Mouse (Mus musculus): ENCODE results near the gene Txndc11. TPM values are rescaled to one million over a fixed set of nuclear protein-coding genes. Genes with fewer than 3 reads are reported as not detected.

The Txndc11 gene
- polyA plus RNA-seq, 1 experiment from 2014 or later: 30.8 TPM

DNA sequence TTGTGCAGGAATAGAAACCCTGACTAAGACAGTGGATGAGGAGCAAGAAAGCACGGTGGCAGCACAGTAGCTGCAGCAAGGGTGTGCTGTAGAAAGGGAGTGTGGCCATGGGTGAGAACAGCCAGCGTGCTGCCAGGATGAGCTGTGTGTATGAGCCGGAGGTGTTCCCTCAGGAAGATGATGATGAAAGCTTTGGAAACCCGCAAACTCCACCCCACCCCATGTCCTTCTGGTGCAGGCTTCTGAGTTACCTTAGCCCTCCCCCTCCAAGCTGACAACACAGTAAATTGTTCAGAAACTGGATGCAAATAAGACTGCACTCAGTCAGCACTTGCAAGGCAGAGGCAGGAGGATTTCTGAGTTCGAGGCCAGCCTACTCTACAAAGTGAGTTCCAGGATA is 91.2 kb downstream of the Txndc11 start:
- H3K27me3 ChIP-seq (ENCODE audit: control insufficient read depth, insufficient read depth, low read depth, low read length): no peaks in the 10 kb centered on the region
- no peak overlapping the region for H3K9ac ChIP-seq (ENCODE audit: low read length)
- H3K4me2 ChIP-seq (ENCODE audit: low read depth, low read length): no peak overlapping the region
- WGBS: 76% methylated on average over 5 of the region's 5 CpGs
- H3K4me1 ChIP-seq (replicated peaks; ENCODE audit: control insufficient read depth, insufficient read depth, low read length): 0 out of 2 replicates have a peak, but pooled peaks cover 2% of the 10 kb centered on the region
- no peak overlapping the region for H3K27ac ChIP-seq (ENCODE audit: low read length)
- no peak overlapping the region for H3K4me3 ChIP-seq (ENCODE audit: low read length)
- no peaks in the 10 kb centered on the region for H3K9me3 ChIP-seq (ENCODE audit: control insufficient read depth, low read length)
- ATAC-seq (ENCODE audit: low read depth): no peak
- no peaks in the 10 kb centered on the region for H3K36me3 ChIP-seq (ENCODE audit: control insufficient read depth, insufficient read depth, low read length)

GRCm38 (mm10) chr16:11040603-11041002 is 93.8 kb downstream of the Txndc11 start:
- Histone ChIP-seq H3K27me3 (ENCODE audit: control insufficient read depth, insufficient read depth, low read depth, low read length) (no peaks in the 10 kb centered on the region), H3K4me2 (ENCODE audit: low read depth, low read length) (no peak overlapping the region), H3K4me3 (ENCODE audit: low read length) (no peak overlapping the region), H3K9me3 (ENCODE audit: control insufficient read depth, low read length) (no peaks in the 10 kb centered on the region), H3K4me1 (replicated peaks; ENCODE audit: control insufficient read depth, insufficient read depth, low read length) (no peaks in the 10 kb centered on the region), H3K9ac (ENCODE audit: low read length) (no peak overlapping the region), H3K27ac (ENCODE audit: low read length) (no peak overlapping the region), H3K36me3 (ENCODE audit: control insufficient read depth, insufficient read depth, low read length) (no peaks in the 10 kb centered on the region)
- WGBS: 49% methylated on average over 2 of the region's 2 CpGs
- no peak for ATAC-seq (ENCODE audit: low read depth)

- Histone ChIP-seq H3K9me3 (ENCODE audit: control insufficient read depth, low read length) (no peaks in the 10 kb centered on the region), H3K36me3 (ENCODE audit: control insufficient read depth, insufficient read depth, low read length) (no peaks in the 10 kb centered on the region), H3K27ac (ENCODE audit: low read length) (no peak overlapping the region), H3K27me3 (ENCODE audit: control insufficient read depth, insufficient read depth, low read depth, low read length) (no peaks in the 10 kb centered on the region), H3K4me1 (replicated peaks; ENCODE audit: control insufficient read depth, insufficient read depth, low read length) (no peaks in the 10 kb centered on the region), H3K4me3 (ENCODE audit: low read length) (no peak overlapping the region), H3K9ac (ENCODE audit: low read length) (no peak overlapping the region), H3K4me2 (ENCODE audit: low read depth, low read length) (no peak overlapping the region)
- ATAC-seq (ENCODE audit: low read depth): peak; percentile 81
- 24% methylated on average over 15 of the region's 15 CpGs for WGBS
Observed at GRCm38 (mm10) chr16:11035790-11036431, 98.5 kb downstream of the Txndc11 start.

DNA sequence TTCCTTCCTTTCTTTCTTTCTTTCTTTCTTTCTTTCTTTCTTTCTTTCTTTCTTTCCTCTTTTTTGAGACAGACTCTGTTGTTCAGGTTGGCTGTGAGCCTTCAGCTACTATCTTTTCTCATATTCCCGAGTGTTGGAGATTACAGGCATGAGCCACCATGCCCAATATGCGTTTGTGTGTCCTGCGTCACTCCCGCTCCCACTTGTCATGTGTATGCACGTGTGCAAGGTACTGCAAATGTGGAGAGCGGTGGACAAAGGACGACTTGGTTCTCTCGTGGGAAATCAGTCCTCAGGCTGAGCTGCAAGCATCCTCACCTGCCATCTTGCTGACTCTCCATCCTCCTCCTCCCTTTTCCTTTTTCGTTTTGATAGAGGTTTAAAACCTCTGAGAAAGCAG is 99.2 kb downstream of the Txndc11 start:
- H3K4me3 ChIP-seq (ENCODE audit: low read length): no peak overlapping the region
- H3K36me3 ChIP-seq (ENCODE audit: control insufficient read depth, insufficient read depth, low read length): no peaks in the 10 kb centered on the region
- no peaks in the 10 kb centered on the region for H3K4me1 ChIP-seq (replicated peaks; ENCODE audit: control insufficient read depth, insufficient read depth, low read length)
- H3K9me3 ChIP-seq (ENCODE audit: control insufficient read depth, low read length): no peaks in the 10 kb centered on the region
- H3K4me2 ChIP-seq (ENCODE audit: low read depth, low read length): no peak overlapping the region
- H3K27me3 ChIP-seq (ENCODE audit: control insufficient read depth, insufficient read depth, low read depth, low read length): no peaks in the 10 kb centered on the region
- no peak for ATAC-seq (ENCODE audit: low read depth)
- WGBS: 79% methylated on average over 9 of the region's 9 CpGs
- no peak overlapping the region for H3K9ac ChIP-seq (ENCODE audit: low read length)
- no peak overlapping the region for H3K27ac ChIP-seq (ENCODE audit: low read length)

DNA sequence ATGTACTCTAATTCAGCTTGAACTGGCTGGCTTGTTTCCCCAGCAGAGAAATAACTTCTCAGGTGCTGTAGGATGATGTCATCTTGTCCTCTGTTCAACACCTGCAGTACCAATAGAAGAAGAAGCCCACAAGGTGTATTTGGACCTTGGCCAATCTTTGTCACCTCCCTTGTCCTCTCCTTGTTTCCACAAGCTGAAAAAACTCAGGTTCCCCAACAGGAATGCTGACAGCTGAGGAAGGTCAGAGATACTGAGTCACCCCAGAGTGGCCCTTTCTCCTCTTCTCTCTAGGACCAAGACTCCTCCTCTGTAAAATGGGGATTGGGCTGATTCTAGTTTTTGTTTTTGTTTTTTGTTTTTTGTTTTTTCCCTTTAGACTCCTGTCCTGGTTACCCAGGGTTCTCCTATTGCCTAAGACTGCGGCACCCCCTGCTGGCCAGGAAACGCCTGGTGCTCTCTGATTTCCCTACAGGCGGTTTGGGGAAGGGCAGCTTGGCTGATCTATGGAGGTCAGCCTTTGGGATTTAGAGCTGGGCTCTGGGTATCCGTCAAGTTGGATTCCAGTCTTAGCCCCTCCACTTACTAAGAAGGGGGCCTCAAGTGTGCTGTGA is 100.2 kb downstream of the Txndc11 start:
- ATAC-seq (ENCODE audit: low read depth): peak; percentile 73
- H3K27ac ChIP-seq (ENCODE audit: low read length): no peak overlapping the region

DNA sequence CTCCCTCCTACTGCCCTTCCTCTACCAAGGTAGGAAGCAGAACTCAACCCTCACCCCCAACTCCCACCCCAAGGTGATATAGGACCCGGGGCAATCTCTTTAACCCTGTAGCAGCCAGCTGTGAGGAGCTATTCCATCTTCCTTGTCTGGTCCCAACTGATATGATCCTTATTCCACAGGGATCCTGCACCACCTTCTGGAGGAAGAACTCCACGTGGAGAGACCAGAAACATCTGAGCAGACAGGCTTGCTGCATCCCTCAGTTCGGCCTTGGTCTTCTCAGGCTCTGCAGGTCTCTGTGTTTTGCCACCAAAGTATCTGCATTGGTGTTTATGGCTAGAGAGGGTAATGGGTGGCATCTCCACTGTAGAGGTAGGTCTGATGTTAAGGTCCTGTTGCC is 103.1 kb downstream of the Txndc11 start:
- 34% methylated on average over 3 of the region's 3 CpGs for WGBS
- Histone ChIP-seq H3K4me1 (replicated peaks; ENCODE audit: control insufficient read depth, insufficient read depth, low read length) (no peaks in the 10 kb centered on the region), H3K9me3 (ENCODE audit: control insufficient read depth, low read length) (no peaks in the 10 kb centered on the region), H3K36me3 (ENCODE audit: control insufficient read depth, insufficient read depth, low read length) (no peaks in the 10 kb centered on the region), H3K9ac (ENCODE audit: low read length) (no peak overlapping the region), H3K27me3 (ENCODE audit: control insufficient read depth, insufficient read depth, low read depth, low read length) (no peaks in the 10 kb centered on the region), H3K4me2 (ENCODE audit: low read depth, low read length) (no peak overlapping the region), H3K27ac (ENCODE audit: low read length) (no peak overlapping the region), H3K4me3 (ENCODE audit: low read length) (no peak overlapping the region)
- no peak for ATAC-seq (ENCODE audit: low read depth)

More for the DNA sequence above, 100.2 kb downstream of the Txndc11 start:
- 2% methylated on average over 4 of the region's 4 CpGs for WGBS
- H3K27me3 ChIP-seq (ENCODE audit: control insufficient read depth, insufficient read depth, low read depth, low read length): no peaks in the 10 kb centered on the region
- no peaks in the 10 kb centered on the region for H3K36me3 ChIP-seq (ENCODE audit: control insufficient read depth, insufficient read depth, low read length)
- H3K4me3 ChIP-seq (ENCODE audit: low read length): no peak overlapping the region
- no peak overlapping the region for H3K4me2 ChIP-seq (ENCODE audit: low read depth, low read length)
- H3K9me3 ChIP-seq (ENCODE audit: control insufficient read depth, low read length): no peaks in the 10 kb centered on the region
- H3K9ac ChIP-seq (ENCODE audit: low read length): no peak overlapping the region
- no peaks in the 10 kb centered on the region for H3K4me1 ChIP-seq (replicated peaks; ENCODE audit: control insufficient read depth, insufficient read depth, low read length)

DNA sequence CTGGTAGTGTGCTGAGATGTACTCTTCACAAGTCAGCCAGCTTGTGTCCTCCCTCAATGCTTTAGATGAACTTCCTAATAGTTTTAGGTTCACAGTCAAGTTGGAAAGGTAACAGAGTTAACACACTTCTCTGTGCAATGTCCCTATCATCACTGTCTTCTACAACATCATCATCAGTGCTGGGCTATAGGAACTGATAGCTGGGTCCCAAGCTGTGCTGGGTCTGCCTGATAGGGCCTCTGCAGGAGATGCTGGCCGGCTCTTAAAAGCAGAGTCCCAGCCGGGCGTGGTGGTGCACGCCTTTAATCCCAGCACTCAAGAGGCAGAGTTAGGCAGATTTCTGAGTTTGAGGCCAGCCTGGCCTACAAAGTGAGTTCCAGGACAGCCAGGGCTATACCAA is 103.6 kb downstream of the Txndc11 start:
- Histone ChIP-seq H3K4me1 (replicated peaks; ENCODE audit: control insufficient read depth, insufficient read depth, low read length) (no peaks in the 10 kb centered on the region), H3K4me3 (ENCODE audit: low read length) (no peak overlapping the region), H3K4me2 (ENCODE audit: low read depth, low read length) (no peak overlapping the region), H3K36me3 (ENCODE audit: control insufficient read depth, insufficient read depth, low read length) (no peaks in the 10 kb centered on the region), H3K9me3 (ENCODE audit: control insufficient read depth, low read length) (no peaks in the 10 kb centered on the region), H3K27me3 (ENCODE audit: control insufficient read depth, insufficient read depth, low read depth, low read length) (no peaks in the 10 kb centered on the region), H3K9ac (ENCODE audit: low read length) (no peak overlapping the region), H3K27ac (ENCODE audit: low read length) (no peak overlapping the region)
- WGBS: 72% methylated on average over 4 of the region's 4 CpGs
- ATAC-seq (ENCODE audit: low read depth): no peak

DNA sequence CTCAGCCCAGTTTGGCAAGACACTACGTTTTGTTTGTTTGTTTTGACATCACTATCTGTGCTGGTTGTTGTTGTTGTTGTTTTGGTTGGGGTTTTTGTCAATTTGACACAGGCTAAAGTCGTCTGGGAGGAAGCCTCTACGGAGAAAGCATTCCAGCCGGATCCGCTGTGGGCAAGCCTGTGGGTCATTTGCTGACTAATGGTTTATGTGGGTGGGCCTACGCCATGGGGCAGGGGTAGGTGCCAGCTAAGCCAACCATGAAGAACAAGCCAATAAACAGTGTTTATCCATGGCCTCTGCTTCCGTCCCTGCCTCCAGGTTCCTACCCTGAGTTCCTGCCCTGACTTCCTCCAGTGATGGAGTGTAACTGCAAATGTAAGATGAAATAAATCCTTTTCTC is 106.2 kb downstream of the Txndc11 start:
- no peak for ATAC-seq (ENCODE audit: low read depth)
- no peaks in the 10 kb centered on the region for H3K36me3 ChIP-seq (ENCODE audit: control insufficient read depth, insufficient read depth, low read length)
- no peaks in the 10 kb centered on the region for H3K4me1 ChIP-seq (replicated peaks; ENCODE audit: control insufficient read depth, insufficient read depth, low read length)
- no peak overlapping the region for H3K4me3 ChIP-seq (ENCODE audit: low read length)
- H3K27ac ChIP-seq (ENCODE audit: low read length): no peak overlapping the region
- no peaks in the 10 kb centered on the region for H3K27me3 ChIP-seq (ENCODE audit: control insufficient read depth, insufficient read depth, low read depth, low read length)
- no peak overlapping the region for H3K9ac ChIP-seq (ENCODE audit: low read length)
- H3K9me3 ChIP-seq (ENCODE audit: control insufficient read depth, low read length): no peaks in the 10 kb centered on the region
- WGBS: 72% methylated on average over 7 of the region's 7 CpGs
- no peak overlapping the region for H3K4me2 ChIP-seq (ENCODE audit: low read depth, low read length)
